Mouse (Mus musculus): ENCODE measurements around the gene Pagr1a.

- TF ChIP-seq CTCF (IDR thresholded peaks at IDR 0.05; ENCODE audit: low read depth), result no peak
- TF ChIP-seq EP300 (optimal IDR thresholded peaks at IDR 0.05), result no peak
Measured at GRCm38 (mm10) chr7:127020031-127020430, 2.9 kb upstream of the Pagr1a start.
